Mouse (Mus musculus): Measurements from ENCODE around the gene Slc39a1. TPM values are rescaled to one million over a fixed set of nuclear protein-coding genes. Genes with fewer than 3 reads are reported as not detected.

The Slc39a1 gene
- polyA plus RNA-seq, 1 experiment from 2014 or later: 46.6 TPM

DNA sequence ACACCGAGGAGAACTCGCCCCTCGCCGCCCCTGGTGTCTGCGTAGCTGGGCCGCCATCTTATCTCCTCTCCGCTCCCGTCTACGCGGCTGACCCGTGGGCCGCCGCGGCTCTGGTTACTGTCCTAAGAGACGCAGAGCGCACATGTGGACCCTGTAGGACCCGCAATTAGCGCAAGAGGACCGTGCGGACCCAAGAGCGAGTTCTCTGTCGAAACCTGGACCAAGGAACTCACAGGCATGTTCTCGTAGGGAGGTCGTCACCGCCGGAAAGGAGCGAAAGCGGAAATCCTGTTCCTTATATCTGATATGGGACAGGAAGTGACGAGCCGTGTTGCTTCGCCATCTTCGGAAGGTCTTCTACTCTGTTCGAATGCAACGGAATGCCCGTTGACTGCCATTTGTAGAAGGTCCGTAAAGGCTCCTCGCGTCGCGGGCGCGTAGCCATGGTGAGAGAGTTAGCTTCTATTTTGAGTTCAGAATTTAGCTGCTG, 34.5 kb upstream of the Slc39a1 start, which contains the start of the genes Rps27 and Rab13:
TSS of gene Rps27 (minus strand) at position 275 of the 490 bp plus-strand sequence.
TSS of gene Rab13 (plus strand) at position 319 of the 490 bp plus-strand sequence.
- peak; percentile 93 for ATAC-seq (ENCODE audit: low FRiP score, low TSS enrichment)
- peak within 1 kb of the TSS; percentile 79 for H3K4me2 ChIP-seq (ENCODE audit: low read length)
- peak; percentile 97 for DNase-seq
- H3K27ac ChIP-seq (replicated peaks; ENCODE audit: low read depth, low read length): peak within 1 kb of the TSS; percentile 90
- peak within 1 kb of the TSS; percentile 89 for H3K9ac ChIP-seq (replicated peaks; ENCODE audit: low read length)
- H3K4me3 ChIP-seq (replicated peaks; ENCODE audit: low read depth, low read length): peak within 1 kb of the TSS; percentile 88
- under 1% methylated on average over 42 of the region's 42 CpGs for WGBS
- H3K27me3 ChIP-seq (ENCODE audit: control insufficient read depth, insufficient read depth, low read length): no peaks in the 10 kb centered on the region
- H3K36me3 ChIP-seq (ENCODE audit: control insufficient read depth, insufficient read depth, low read length): peaks cover 39% of the 10 kb centered on the region
- no peaks in the 10 kb centered on the region for H3K9me3 ChIP-seq (ENCODE audit: control insufficient read depth, low read length)
- H3K4me1 ChIP-seq (ENCODE audit: control insufficient read depth, insufficient read depth, low read length): peaks cover 22% of the 10 kb centered on the region

DNA sequence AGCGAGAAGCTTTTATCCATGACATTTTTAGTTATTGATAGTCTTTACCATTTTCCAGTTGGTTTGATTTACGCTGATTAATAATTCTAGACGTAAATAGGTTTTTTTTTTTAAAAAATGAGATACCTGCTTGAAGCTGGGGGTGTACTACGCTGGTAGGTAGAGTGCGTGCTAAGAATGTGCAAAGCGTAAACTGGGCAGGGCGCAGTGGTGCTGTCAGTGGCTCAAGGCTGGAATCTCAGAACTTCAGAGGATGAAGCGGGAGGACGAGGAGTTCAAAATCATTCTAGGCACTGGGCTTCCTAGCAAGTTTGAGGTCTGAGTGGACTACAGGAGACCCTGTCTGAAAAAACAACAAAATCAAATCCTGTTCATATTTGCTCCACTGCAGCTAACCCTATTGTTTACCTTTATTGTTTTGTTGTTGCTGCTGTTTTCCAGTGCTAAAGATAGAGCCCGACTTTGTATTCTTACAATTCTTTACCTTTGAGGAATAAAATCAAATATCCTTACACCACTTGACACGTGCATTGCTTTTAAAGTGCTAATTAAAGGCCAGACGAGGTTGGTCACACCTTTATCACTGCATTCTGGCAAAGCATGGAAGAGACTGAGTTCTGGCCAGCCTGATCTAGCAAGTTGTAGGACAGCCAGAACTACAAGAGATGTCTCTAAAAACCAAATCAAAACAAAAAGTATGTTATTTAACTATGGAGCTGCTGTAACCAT, 33.9 kb upstream of the Slc39a1 start:
- DNase-seq (peak; percentile 59), ATAC-seq (ENCODE audit: low FRiP score, low TSS enrichment) (peak; percentile 49; the same call in 1 of the 2 replicates)
- no peaks in the 10 kb centered on the region for H3K27me3 ChIP-seq (ENCODE audit: control insufficient read depth, insufficient read depth, low read length)
- H3K4me3 ChIP-seq (replicated peaks; ENCODE audit: low read depth, low read length): peak overlapping the region; percentile 88
- peaks cover 32% of the 10 kb centered on the region for H3K36me3 ChIP-seq (ENCODE audit: control insufficient read depth, insufficient read depth, low read length)
- peaks cover 22% of the 10 kb centered on the region for H3K4me1 ChIP-seq (ENCODE audit: control insufficient read depth, insufficient read depth, low read length)
- peak overlapping the region; percentile 89 for H3K9ac ChIP-seq (replicated peaks; ENCODE audit: low read length)
- 13% methylated on average over 12 of the region's 12 CpGs for WGBS
- peak overlapping the region; percentile 79 for H3K4me2 ChIP-seq (ENCODE audit: low read length)
- peak overlapping the region; percentile 90 for H3K27ac ChIP-seq (replicated peaks; ENCODE audit: low read depth, low read length)
- no peaks in the 10 kb centered on the region for H3K9me3 ChIP-seq (ENCODE audit: control insufficient read depth, low read length)

DNA sequence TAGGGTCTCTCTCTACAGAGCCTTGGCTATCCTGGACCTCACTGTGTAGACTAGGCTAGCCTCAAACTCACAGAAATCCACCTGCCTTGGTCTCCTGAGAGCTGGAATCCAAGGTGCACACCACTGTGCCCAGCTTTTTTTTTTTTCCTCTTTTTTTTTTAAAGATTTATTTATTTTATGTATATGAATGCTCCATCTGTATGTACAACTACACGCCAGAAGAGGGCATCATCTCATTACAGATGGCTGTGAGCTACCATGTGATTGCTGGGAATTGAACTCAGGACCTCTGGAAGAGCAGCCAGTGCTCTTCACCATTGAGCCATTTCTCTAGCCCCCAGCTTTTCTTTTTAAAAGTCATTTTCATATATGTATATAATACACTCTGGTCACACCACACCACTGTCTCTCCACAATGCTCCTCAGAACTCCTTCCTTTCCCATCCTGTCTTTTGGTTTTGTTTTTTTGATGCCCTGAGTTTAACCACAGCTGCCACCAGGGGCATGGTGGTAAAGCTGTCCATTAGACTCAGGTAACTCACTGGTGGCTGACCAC, 32.1 kb upstream of the Slc39a1 start:
- 56% methylated on average over 1 of the region's 1 CpGs for WGBS
- ATAC-seq (ENCODE audit: low FRiP score, low TSS enrichment): no peak
- Histone ChIP-seq H3K27me3 (ENCODE audit: control insufficient read depth, insufficient read depth, low read length) (no peaks in the 10 kb centered on the region), H3K36me3 (ENCODE audit: control insufficient read depth, insufficient read depth, low read length) (peaks cover 14% of the 10 kb centered on the region), H3K9ac (replicated peaks; ENCODE audit: low read length) (no peak overlapping the region), H3K4me3 (replicated peaks; ENCODE audit: low read depth, low read length) (no peak overlapping the region), H3K4me1 (ENCODE audit: control insufficient read depth, insufficient read depth, low read length) (peaks cover 27% of the 10 kb centered on the region), H3K4me2 (ENCODE audit: low read length) (no peak overlapping the region), H3K9me3 (ENCODE audit: control insufficient read depth, low read length) (no peaks in the 10 kb centered on the region), H3K27ac (replicated peaks; ENCODE audit: low read depth, low read length) (no peak overlapping the region)
- no peak for DNase-seq

DNA sequence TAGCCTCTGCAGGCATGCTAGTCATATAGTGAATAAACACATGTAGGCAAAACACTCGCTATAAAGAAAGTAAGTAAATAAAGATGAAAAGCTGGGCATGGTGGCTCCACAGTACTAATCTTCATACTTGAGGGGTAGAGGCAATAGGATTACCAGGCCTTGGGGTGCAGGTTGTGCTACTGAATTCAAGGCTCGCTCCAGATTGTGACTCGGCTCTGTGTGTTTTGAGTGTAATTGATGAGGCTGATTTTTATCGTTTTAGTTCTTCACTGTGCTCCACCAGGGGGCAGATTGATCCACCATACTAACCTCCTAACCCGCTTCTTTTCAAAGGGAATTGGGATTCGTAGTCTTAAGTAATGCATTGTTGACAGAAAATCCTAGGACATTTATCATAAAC, 27.9 kb upstream of the Slc39a1 start:
- ATAC-seq (ENCODE audit: low FRiP score, low TSS enrichment) (0 out of 2 replicates have a peak, but pooled peaks have one; percentile 40), DNase-seq (peak; percentile 82)
- Histone ChIP-seq H3K9ac (replicated peaks; ENCODE audit: low read length) (peak overlapping the region; percentile 48; the same call in 1 of the 2 replicates), H3K27ac (replicated peaks; ENCODE audit: low read depth, low read length) (no peak overlapping the region; the same call in 1 of the 2 replicates), H3K27me3 (ENCODE audit: control insufficient read depth, insufficient read depth, low read length) (no peaks in the 10 kb centered on the region), H3K4me2 (ENCODE audit: low read length) (peak overlapping the region; percentile 82), H3K9me3 (ENCODE audit: control insufficient read depth, low read length) (no peaks in the 10 kb centered on the region), H3K4me3 (replicated peaks; ENCODE audit: low read depth, low read length) (peak overlapping the region; percentile 38), H3K4me1 (ENCODE audit: control insufficient read depth, insufficient read depth, low read length) (peaks cover 6% of the 10 kb centered on the region; the same call in 1 of the 2 replicates), H3K36me3 (ENCODE audit: control insufficient read depth, insufficient read depth, low read length) (0 out of 2 replicates have a peak, but pooled peaks cover 4% of the 10 kb centered on the region)
- WGBS: 13% methylated on average over 6 of the region's 6 CpGs

DNA sequence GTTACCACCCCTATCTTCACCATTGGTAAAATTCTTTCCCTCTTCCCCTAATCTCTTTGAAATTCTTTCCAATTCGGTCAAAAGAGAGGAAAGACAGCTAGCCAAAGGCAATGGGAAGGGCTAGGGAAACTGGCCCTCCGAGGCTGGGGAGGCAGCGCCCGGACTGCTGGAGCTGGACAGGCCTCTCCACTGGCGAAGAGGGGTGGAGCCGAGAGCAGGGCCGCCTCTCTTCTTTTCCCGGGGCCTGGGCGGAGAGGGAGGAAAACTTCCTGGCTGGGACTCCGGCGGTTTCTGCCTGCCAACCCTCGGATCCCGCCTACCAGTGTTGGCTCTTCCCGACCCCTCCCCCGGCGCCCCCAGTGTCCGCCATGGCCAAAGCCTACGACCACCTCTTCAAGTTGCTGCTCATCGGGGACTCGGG, 27.4 kb upstream of the Slc39a1 start:
- under 1% methylated on average over 18 of the region's 20 CpGs for WGBS
- ATAC-seq (ENCODE audit: low FRiP score, low TSS enrichment) (peak; percentile 67), DNase-seq (peak; percentile 63)
- Histone ChIP-seq H3K4me3 (replicated peaks; ENCODE audit: low read depth, low read length) (peak overlapping the region; percentile 38), H3K4me2 (ENCODE audit: low read length) (peak overlapping the region; percentile 82), H3K9ac (replicated peaks; ENCODE audit: low read length) (peak overlapping the region; percentile 48; the same call in 1 of the 2 replicates), H3K27ac (replicated peaks; ENCODE audit: low read depth, low read length) (peak overlapping the region; percentile 60), H3K36me3 (ENCODE audit: control insufficient read depth, insufficient read depth, low read length) (0 out of 2 replicates have a peak, but pooled peaks cover 4% of the 10 kb centered on the region), H3K9me3 (ENCODE audit: control insufficient read depth, low read length) (no peaks in the 10 kb centered on the region), H3K4me1 (ENCODE audit: control insufficient read depth, insufficient read depth, low read length) (peaks cover 6% of the 10 kb centered on the region; the same call in 1 of the 2 replicates), H3K27me3 (ENCODE audit: control insufficient read depth, insufficient read depth, low read length) (no peaks in the 10 kb centered on the region)

DNA sequence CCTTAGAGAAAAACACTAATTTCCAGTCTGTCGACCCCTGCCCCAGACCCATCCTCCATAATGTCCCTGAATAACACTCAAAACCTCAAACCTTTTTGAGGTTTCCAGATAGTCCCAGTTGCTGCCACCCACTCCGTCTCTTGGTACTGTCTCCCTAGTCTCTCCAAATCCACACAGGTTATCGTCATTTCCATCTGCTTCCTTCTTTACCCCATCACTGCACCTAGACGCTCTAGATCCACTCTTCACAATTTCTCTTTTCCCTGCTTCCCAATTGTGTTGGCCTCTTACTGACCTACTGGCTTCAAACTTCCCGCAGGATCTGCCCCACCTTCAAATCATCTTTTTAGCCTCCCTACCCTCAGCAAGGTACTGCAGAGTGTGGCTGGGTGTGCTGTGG, 26.8 kb upstream of the Slc39a1 start:
- Histone ChIP-seq H3K27ac (replicated peaks; ENCODE audit: low read depth, low read length) (no peak overlapping the region), H3K9me3 (ENCODE audit: control insufficient read depth, low read length) (no peaks in the 10 kb centered on the region), H3K36me3 (ENCODE audit: control insufficient read depth, insufficient read depth, low read length) (0 out of 2 replicates have a peak, but pooled peaks cover 4% of the 10 kb centered on the region), H3K4me1 (ENCODE audit: control insufficient read depth, insufficient read depth, low read length) (peaks cover 6% of the 10 kb centered on the region; the same call in 1 of the 2 replicates), H3K27me3 (ENCODE audit: control insufficient read depth, insufficient read depth, low read length) (no peaks in the 10 kb centered on the region), H3K4me3 (replicated peaks; ENCODE audit: low read depth, low read length) (peak overlapping the region; percentile 38; the same call in 1 of the 2 replicates), H3K9ac (replicated peaks; ENCODE audit: low read length) (peak overlapping the region; percentile 48; the same call in 1 of the 2 replicates), H3K4me2 (ENCODE audit: low read length) (peak overlapping the region; percentile 82)
- WGBS: 25% methylated on average over 5 of the region's 5 CpGs
- ATAC-seq (ENCODE audit: low FRiP score, low TSS enrichment): no peak
- no peak for DNase-seq

DNA sequence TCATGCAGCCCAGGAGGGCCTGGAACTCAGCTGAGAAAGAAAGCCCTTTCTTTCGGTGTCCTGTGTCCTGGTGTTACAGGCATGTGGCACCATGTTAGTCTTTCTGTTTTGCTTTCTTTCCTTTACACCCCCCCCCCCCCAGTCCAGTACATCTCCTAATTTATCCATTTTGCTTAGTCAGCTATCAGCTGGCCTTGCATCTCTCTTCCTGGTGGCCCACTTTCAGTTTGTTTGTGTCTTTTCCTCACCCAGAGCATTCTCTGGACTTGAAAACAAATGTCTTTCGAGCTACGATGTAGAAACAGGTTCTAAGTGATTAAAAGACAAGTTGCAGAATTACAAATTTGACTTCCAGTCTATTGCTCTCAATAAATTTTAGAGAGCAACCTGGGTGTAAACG, 25.5 kb upstream of the Slc39a1 start:
- no peaks in the 10 kb centered on the region for H3K27me3 ChIP-seq (ENCODE audit: control insufficient read depth, insufficient read depth, low read length)
- H3K27ac ChIP-seq (replicated peaks; ENCODE audit: low read depth, low read length): no peak overlapping the region
- H3K36me3 ChIP-seq (ENCODE audit: control insufficient read depth, insufficient read depth, low read length): 0 out of 2 replicates have a peak, but pooled peaks cover 4% of the 10 kb centered on the region
- H3K4me2 ChIP-seq (ENCODE audit: low read length): no peak overlapping the region
- DNase-seq (no peak), ATAC-seq (ENCODE audit: low FRiP score, low TSS enrichment) (no peak)
- 87% methylated on average over 4 of the region's 4 CpGs for WGBS
- H3K4me1 ChIP-seq (ENCODE audit: control insufficient read depth, insufficient read depth, low read length): peaks cover 6% of the 10 kb centered on the region; the same call in 1 of the 2 replicates
- H3K4me3 ChIP-seq (replicated peaks; ENCODE audit: low read depth, low read length): no peak overlapping the region
- H3K9ac ChIP-seq (replicated peaks; ENCODE audit: low read length): no peak overlapping the region
- no peaks in the 10 kb centered on the region for H3K9me3 ChIP-seq (ENCODE audit: control insufficient read depth, low read length)

DNA sequence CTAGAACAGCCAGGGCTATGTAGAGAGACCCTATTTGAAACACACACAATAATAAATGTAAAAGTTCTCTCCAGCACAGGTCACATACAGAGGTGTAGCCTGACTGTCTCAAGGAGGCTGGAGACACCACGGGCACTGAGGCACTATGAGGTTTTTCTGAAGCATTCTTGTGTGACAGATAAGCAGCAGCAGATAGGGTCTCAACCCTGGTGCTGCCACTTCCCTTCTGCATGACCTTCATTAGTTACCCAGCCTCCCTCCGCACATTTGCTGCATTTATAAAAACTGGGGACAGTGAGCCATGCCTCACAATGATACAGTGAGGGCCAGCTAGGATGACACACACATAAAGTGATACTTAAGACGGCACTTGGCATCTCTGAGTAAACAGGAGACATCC, 25.0 kb upstream of the Slc39a1 start:
- ATAC-seq (ENCODE audit: low FRiP score, low TSS enrichment): no peak
- no peak overlapping the region for H3K27ac ChIP-seq (replicated peaks; ENCODE audit: low read depth, low read length)
- WGBS: 85% methylated on average over 3 of the region's 3 CpGs

More for the DNA sequence above, 25.0 kb upstream of the Slc39a1 start:
- Histone ChIP-seq H3K4me2 (ENCODE audit: low read length) (no peak overlapping the region), H3K9me3 (ENCODE audit: control insufficient read depth, low read length) (no peaks in the 10 kb centered on the region), H3K27me3 (ENCODE audit: control insufficient read depth, insufficient read depth, low read length) (no peaks in the 10 kb centered on the region), H3K36me3 (ENCODE audit: control insufficient read depth, insufficient read depth, low read length) (0 out of 2 replicates have a peak, but pooled peaks cover 4% of the 10 kb centered on the region), H3K4me3 (replicated peaks; ENCODE audit: low read depth, low read length) (no peak overlapping the region), H3K4me1 (ENCODE audit: control insufficient read depth, insufficient read depth, low read length) (peaks cover 6% of the 10 kb centered on the region; the same call in 1 of the 2 replicates), H3K9ac (replicated peaks; ENCODE audit: low read length) (no peak overlapping the region)
- DNase-seq: no peak

Data from midbrain, embryonic 14.5 days (tissue).